Mouse (Mus musculus) adrenal gland (tissue): ENCODE results near the gene Stk19.

Source experiments
- intact Hi-C: fragments of 180-260 bp; cut with DNase I; formaldehyde crosslinking; loops from one replicate; pipeline ENCODE4 v1.15.1; 2025
- microRNA-seq, 2 experiments: library from miRNA; unstranded; fragments of <30 nt; microRNA quantifications; one replicate each; pipeline ENCODE4; 2019

The Stk19 gene

GRCm38 (mm10) chr17:34798071-34798470, 38.7 kb downstream of the Stk19 start:
- intact Hi-C loops = loop anchor here (5.0 kb wide), 1 partner anchor 81 kb away; no protein-coding TSS in a partner anchor

GRCm38 (mm10) chr17:34797211-34797995, 39.3 kb downstream of the Stk19 start:
- intact Hi-C loops = loop anchor here (5.0 kb wide), 1 partner anchor 80 kb away; no protein-coding TSS in a partner anchor

GRCm38 (mm10) chr17:34796311-34797140, 40.2 kb downstream of the Stk19 start:
- intact Hi-C loops = loop anchor here (5.0 kb wide), 1 partner anchor 79 kb away; no protein-coding TSS in a partner anchor

GRCm38 (mm10) chr17:34795633-34796032, 41.1 kb downstream of the Stk19 start:
- intact Hi-C loops = loop anchor here (5.0 kb wide), 1 partner anchor 78 kb away; no protein-coding TSS in a partner anchor

- intact Hi-C loops = loop anchor here (5.0 kb wide), 1 partner anchor 78 kb away; no protein-coding TSS in a partner anchor
Observed at GRCm38 (mm10) chr17:34795016-34795415, 41.7 kb downstream of the Stk19 start.

- intact Hi-C loops = no loop called here
Observed at GRCm38 (mm10) chr17:34777680-34778325, 58.9 kb downstream of the Stk19 start.

Small RNA genes lying within 50 kb of the gene (microRNA-seq; reads per million reads assigned to microRNA genes)
- gene Mir6970 = 0 to 0.23 reads per million in 2 experiments
- 2.6 to 3.9 reads per million in 2 experiments for gene Mir6971
- 0.11 to 0.49 reads per million in 2 experiments for gene Mir6972
